Comparison of ENCODE assay signal across 8 mouse cellular contexts in the genomic region with DNA sequence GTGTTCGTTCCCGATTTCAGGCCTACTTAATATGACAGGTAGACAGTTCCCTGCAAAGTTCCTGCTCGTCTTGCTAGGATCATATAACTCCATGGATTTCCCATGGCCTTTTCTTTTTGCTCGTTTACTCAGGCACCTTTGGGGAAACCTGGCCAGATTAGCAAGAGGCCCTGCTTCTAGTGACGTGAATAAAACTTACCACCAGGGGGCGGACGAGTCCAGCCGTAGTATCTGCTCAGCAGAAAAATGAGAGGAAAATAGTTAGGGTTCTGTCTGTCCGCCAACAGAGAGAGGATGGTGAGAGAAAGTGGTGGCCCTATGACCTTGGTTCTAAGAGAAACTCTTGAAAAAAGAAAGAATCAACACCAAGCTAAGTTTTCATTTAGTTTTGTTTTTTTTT. TPM values are rescaled to one million over a fixed set of nuclear protein-coding genes. Genes with fewer than 3 reads are reported as not detected.
A peak's percentile ranks its signal among the peaks of the same experiment; 100 is the strongest.
DNase-seq lines count a peak whose midpoint lies in the region; ATAC-seq lines count a peak whose summit lies in the region.

No protein-coding gene starts in this region.

- H3K4me2 ChIP-seq in forebrain, embryonic 11.5 days (ENCODE audit: low read depth, low read length, severe bottlenecking) = no peak overlapping the region
- H3K4me2 ChIP-seq in forebrain, embryonic 12.5 days = no peak overlapping the region

- H3K9ac ChIP-seq in forebrain, embryonic 11.5 days (ENCODE audit: low read length) = no peak overlapping the region
- H3K9ac ChIP-seq in forebrain, embryonic 12.5 days = no peak overlapping the region

- no peaks in the 10 kb centered on the region for H3K4me1 ChIP-seq in forebrain, embryonic 11.5 days (replicated peaks; ENCODE audit: control insufficient read depth, insufficient read depth, low read length)
- H3K4me1 ChIP-seq in forebrain, embryonic 12.5 days = no peaks in the 10 kb centered on the region

- ATAC-seq in forebrain, embryonic 11.5 days (replicated peaks; ENCODE audit: low FRiP score) = no peak; the same call in 1 of the 2 replicates
- no peak for ATAC-seq in forebrain, embryonic 12.5 days (ENCODE audit: low FRiP score)

- no peaks in the 10 kb centered on the region for H3K27me3 ChIP-seq in forebrain, embryonic 11.5 days (ENCODE audit: control insufficient read depth, insufficient read depth, low read length)
- H3K27me3 ChIP-seq in forebrain, embryonic 12.5 days = no peaks in the 10 kb centered on the region

- H3K9me3 ChIP-seq in forebrain, embryonic 11.5 days (ENCODE audit: control insufficient read depth, low read length) = no peaks in the 10 kb centered on the region
- H3K9me3 ChIP-seq in forebrain, embryonic 12.5 days = peaks cover 3% of the 10 kb centered on the region; the same call in 1 of the 2 replicates

- peak; percentile 80 for DNase-seq in forebrain, embryonic 11.5 days (ENCODE audit: low spot score)
- peak; percentile 75 for DNase-seq in ES-CJ7 (ENCODE audit: low read depth, low spot score)
- peak; percentile 61 for DNase-seq in c-Kit-positive CD71-positive TER-119-positive erythroid progenitor cells, embryonic 14.5 days (ENCODE audit: low spot score)
- DNase-seq in frontal cortex, postnatal 10 days (ENCODE audit: low spot score in 2 of 2) = peak; percentile 36 to 65
- peak; percentile 83 for DNase-seq in layer of hippocampus, adult 11-12 months (ENCODE audit: low spot score)
- peak; percentile 85 for DNase-seq in lung, postnatal 14 days
- DNase-seq in spleen, adult 12 weeks (ENCODE audit: low spot score) = peak; percentile 58

- no peak overlapping the region for H3K4me3 ChIP-seq in forebrain, embryonic 11.5 days (ENCODE audit: low read depth, low read length)
- H3K4me3 ChIP-seq in forebrain, embryonic 12.5 days (replicated peaks) = no peak overlapping the region

- H3K27ac ChIP-seq in forebrain, embryonic 11.5 days (ENCODE audit: low read depth, low read length) = no peak overlapping the region
- H3K27ac ChIP-seq in forebrain, embryonic 12.5 days = no peak overlapping the region

- H3K36me3 ChIP-seq in forebrain, embryonic 11.5 days (ENCODE audit: control insufficient read depth, insufficient read depth, low read length) = no peaks in the 10 kb centered on the region
- H3K36me3 ChIP-seq in forebrain, embryonic 12.5 days (replicated peaks) = no peaks in the 10 kb centered on the region

- 37% methylated on average over 9 of the region's 9 CpGs for WGBS in forebrain, embryonic 11.5 days
- 36% methylated on average over 9 of the region's 9 CpGs for WGBS in forebrain, embryonic 12.5 days

RNA-seq across cellular contexts. Expression of gene Usp18, which starts 14.8 kb away (rescaled TPM):
- 1.2 and 1.3 TPM in 2 replicates for polyA plus RNA-seq in forebrain, embryonic 11.5 days (2014; fragmentation: Nextera tagmentation; extraction: Ambion mirVana)
- polyA plus RNA-seq in forebrain, embryonic 12.5 days (2016; fragmentation: Nextera tagmentation; extraction: Ambion mirVana) = 1.2 and 1.3 TPM in 2 replicates

RNA-seq across cellular contexts. Expression of gene Slc6a13, which starts 39.5 kb away (rescaled TPM):
- 1.2 and 1.3 TPM in 2 replicates for polyA plus RNA-seq in forebrain, embryonic 11.5 days (2014; fragmentation: Nextera tagmentation; extraction: Ambion mirVana)
- 1.6 and 2.1 TPM in 2 replicates for polyA plus RNA-seq in forebrain, embryonic 12.5 days (2016; fragmentation: Nextera tagmentation; extraction: Ambion mirVana)

RNA-seq across cellular contexts. Expression of gene Tuba8, which starts 50.1 kb away (rescaled TPM):
- 0.35 and 0.39 TPM in 2 replicates for polyA plus RNA-seq in forebrain, embryonic 11.5 days (2014; fragmentation: Nextera tagmentation; extraction: Ambion mirVana)
- polyA plus RNA-seq in forebrain, embryonic 12.5 days (2016; fragmentation: Nextera tagmentation; extraction: Ambion mirVana) = 0.36 and 0.40 TPM in 2 replicates
